Mouse (Mus musculus) G1E (cell line): ENCODE data around the gene Sox30. TPM values are rescaled to one million over a fixed set of nuclear protein-coding genes. Genes with fewer than 3 reads are reported as not detected.

Experiments
- ATAC-seq: 2 replicates; pipeline ENCODE4 v1.8.0; 2016; ENCODE audit warnings: mild to moderate bottlenecking; ENCODE audit not compliant: insufficient number of reproducible peaks, poor library complexity, low FRiP score, severe bottlenecking; ENCODE audit errors: extremely low read depth
- DNase-seq: peaks from one replicate; pipeline ENCODE4 v3.0.0; 2012; ENCODE audit warnings: low spot score
- H3K27me3 ChIP-seq: 2 replicates; pipeline ENCODE4 v1.6.1; 2012; ENCODE audit warnings: mild to moderate bottlenecking, low read length, inconsistent platforms; ENCODE audit not compliant: insufficient read depth
- H3K36me3 ChIP-seq: replicated peaks from 2 replicates; pipeline ENCODE3; 2012; ENCODE audit warnings: mild to moderate bottlenecking, inconsistent platforms
- H3K4me1 ChIP-seq: 2 replicates; pipeline ENCODE4 v1.6.1; 2012; ENCODE audit warnings: low read depth, low read length, inconsistent platforms, mixed read lengths; ENCODE audit not compliant: insufficient read depth
- H3K4me3 ChIP-seq: 2 replicates; pipeline ENCODE4 v1.5.1; 2012; ENCODE audit warnings: low read depth, mild to moderate bottlenecking, inconsistent platforms, low read length, moderate library complexity, mixed read lengths
- H3K9me3 ChIP-seq: replicated peaks from 2 replicates; pipeline ENCODE4 v1.6.1; 2012; ENCODE audit warnings: inconsistent platforms
- CTCF ChIP-seq: IDR thresholded peaks from 2 replicates; pipeline ENCODE4 v1.5.1; 2012; ENCODE audit warnings: low read depth, low read length, inconsistent platforms, mixed read lengths
- GATA1 ChIP-seq: IDR thresholded peaks from 2 replicates; pipeline ENCODE4 v1.6.1; 2012; ENCODE audit warnings: borderline replicate concordance, low read length, inconsistent platforms, mixed read lengths
- GATA2 ChIP-seq: IDR thresholded peaks from 2 replicates; pipeline ENCODE4 v1.6.1; 2012; ENCODE audit warnings: low read depth, low read length, inconsistent platforms, borderline replicate concordance
- POLR2AphosphoS5 ChIP-seq: IDR thresholded peaks from 2 replicates; pipeline ENCODE4 v1.6.1; 2012; ENCODE audit warnings: low read depth, low read length, inconsistent platforms; ENCODE audit not compliant: insufficient replicate concordance
- TAL1 ChIP-seq: conservative IDR thresholded peaks from 2 replicates; pipeline ENCODE4 v1.6.1; 2012; ENCODE audit warnings: low read depth, low read length, inconsistent platforms, mixed read lengths
- polyA plus RNA-seq: library from polyadenylated mRNA; stranded (reverse); fragments of >175 nt; gene quantifications from 2 replicates; pipeline ENCODE4 v1.2.3, GENCODE M21; 2012
- total RNA-seq, 2 experiments: library from RNA; stranded (forward) in 1 of 2; stranded (reverse) in 1 of 2; fragments of 200-1000 nt in 1 of 2; fragments of >200 nt in 1 of 2; fragmentation: Nextera tagmentation in 1 of 2; gene quantifications; 2 replicates each; pipeline ENCODE4 v1.2.3; 2014 to 2017

Sox30 gene
- total and polyA plus RNA-seq, 3 experiments = 0.05 TPM; not detected in 2

DNA sequence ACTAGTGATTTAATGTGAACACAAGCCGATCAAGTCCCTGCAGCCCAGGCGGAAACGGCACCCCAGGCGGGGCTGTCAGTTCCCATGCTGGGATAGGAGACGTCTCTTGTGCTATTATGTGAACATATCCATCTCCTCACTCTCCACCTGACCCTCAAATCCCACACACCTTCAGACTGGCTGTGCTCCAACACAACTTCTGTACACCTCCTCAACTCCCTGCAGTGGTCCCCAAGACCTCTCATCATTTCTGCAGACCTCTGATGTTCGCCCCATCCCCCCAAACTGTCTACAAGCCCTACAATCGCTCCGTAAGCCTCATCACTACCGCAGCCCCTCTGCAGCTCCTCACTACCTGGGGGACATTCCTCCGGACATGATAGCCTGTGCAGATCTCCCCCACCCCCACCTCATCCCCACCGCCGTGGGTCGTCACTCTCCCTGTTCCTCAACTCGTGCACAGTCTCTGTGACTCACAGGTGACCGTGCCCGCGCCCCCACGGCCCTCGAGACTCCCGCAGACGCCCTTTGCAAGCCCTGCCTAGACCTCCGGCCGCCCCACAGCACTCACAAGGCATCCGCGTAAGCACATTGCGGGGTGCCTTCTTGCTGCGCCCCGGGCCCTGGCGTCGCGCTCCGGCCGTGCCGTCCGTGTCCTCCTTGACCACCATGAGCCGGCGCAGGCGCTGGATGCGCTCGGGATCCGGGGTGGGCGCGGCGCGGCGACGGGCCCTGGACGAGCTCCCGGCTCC is 36.0 kb upstream of the Sox30 start:
- TF ChIP-seq POLR2AphosphoS5 = no peak
- TF ChIP-seq GATA1 = no peak
- no peak for TF ChIP-seq TAL1
- no peak for TF ChIP-seq GATA2
- TF ChIP-seq CTCF = no peak
- H3K27me3 ChIP-seq = no peaks in the 10 kb centered on the region
- ATAC-seq = no peak
- peaks cover 35% of the 10 kb centered on the region for H3K4me1 ChIP-seq
- peak overlapping the region; percentile 92 for H3K4me3 ChIP-seq
- H3K36me3 ChIP-seq = peaks cover 63% of the 10 kb centered on the region
- no peaks in the 10 kb centered on the region for H3K9me3 ChIP-seq
- DNase-seq = peak; percentile 41

GRCm38 (mm10) chr11:45944643-45945156 is 35.4 kb upstream of the Sox30 start, which contains the start of gene Lsm11:
TSS of gene Lsm11 (minus strand) at chr11:45944935.
- ATAC-seq = peak; percentile 84
- peak; percentile 87 for DNase-seq
- H3K9me3 ChIP-seq = no peaks in the 10 kb centered on the region
- peaks cover 63% of the 10 kb centered on the region for H3K36me3 ChIP-seq
- H3K27me3 ChIP-seq = no peaks in the 10 kb centered on the region
- no peak for TF ChIP-seq POLR2AphosphoS5
- TF ChIP-seq TAL1 = no peak
- TF ChIP-seq CTCF = peak; percentile 93
- peaks cover 35% of the 10 kb centered on the region for H3K4me1 ChIP-seq
- peak within 1 kb of the TSS; percentile 92 for H3K4me3 ChIP-seq

DNA sequence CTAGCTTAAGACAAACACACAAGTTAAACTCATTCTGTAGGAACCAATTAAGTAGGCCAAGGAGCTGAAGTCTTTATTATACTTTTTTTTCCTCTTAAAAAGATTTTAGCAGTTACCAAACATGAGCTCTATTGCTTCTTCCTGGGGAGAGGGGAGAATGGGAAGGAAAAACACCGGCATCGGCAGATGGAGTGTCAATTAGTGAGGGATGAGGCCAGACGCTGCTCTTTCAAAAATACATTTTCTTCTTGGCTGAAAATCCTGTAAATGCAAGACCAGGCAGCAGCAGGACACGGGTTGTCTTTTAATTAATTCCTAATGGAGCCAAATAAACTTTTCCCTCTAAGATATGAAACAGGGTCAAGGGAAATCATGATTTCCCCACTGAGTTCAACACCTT is 33.3 kb upstream of the Sox30 start:
- H3K9me3 ChIP-seq = no peaks in the 10 kb centered on the region
- H3K27me3 ChIP-seq = no peaks in the 10 kb centered on the region
- ATAC-seq = no peak
- peaks cover 23% of the 10 kb centered on the region for H3K4me1 ChIP-seq
- H3K36me3 ChIP-seq = peaks cover 63% of the 10 kb centered on the region
- no peak overlapping the region for H3K4me3 ChIP-seq
- DNase-seq = no peak
- TF ChIP-seq CTCF (no peak), GATA2 (no peak), GATA1 (no peak), TAL1 (no peak), POLR2AphosphoS5 (no peak)

GRCm38 (mm10) chr11:45947491-45947890 is 32.6 kb upstream of the Sox30 start:
- no peak for DNase-seq
- peaks cover 63% of the 10 kb centered on the region for H3K36me3 ChIP-seq
- no peak for ATAC-seq
- H3K4me1 ChIP-seq = peaks cover 21% of the 10 kb centered on the region
- no peak for TF ChIP-seq CTCF
- TF ChIP-seq POLR2AphosphoS5 = no peak
- no peak for TF ChIP-seq GATA2
- no peaks in the 10 kb centered on the region for H3K27me3 ChIP-seq
- H3K4me3 ChIP-seq = no peak overlapping the region
- no peaks in the 10 kb centered on the region for H3K9me3 ChIP-seq

DNA sequence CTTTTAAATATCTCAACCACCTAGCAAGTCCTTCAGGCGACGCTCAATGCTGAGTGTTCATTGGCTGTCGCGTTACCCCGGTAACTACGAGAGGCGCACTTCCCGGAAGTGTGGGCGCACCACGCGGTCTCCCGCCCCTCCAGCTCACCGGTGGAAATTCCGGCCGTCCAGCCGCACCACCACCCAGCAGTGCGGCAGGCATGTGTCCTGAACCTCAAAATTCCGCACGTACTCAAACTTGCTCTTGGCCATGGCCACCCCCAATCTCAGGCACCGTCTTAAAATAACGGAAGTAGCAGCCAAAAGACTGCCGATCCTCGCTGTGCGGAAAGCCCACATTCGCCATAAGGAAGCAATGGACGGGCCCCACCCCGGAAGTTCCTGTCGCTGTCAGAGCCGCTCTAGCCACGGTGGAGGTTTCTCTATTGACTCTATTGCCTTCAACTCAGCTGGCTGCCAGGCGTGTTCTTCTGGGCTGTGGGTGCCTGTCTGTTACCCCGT is 24.9 kb upstream of the Sox30 start, which contains the start of gene Thg1l:
TSS of gene Thg1l (minus strand) at position 368 of the 501 bp plus-strand sequence.
- H3K36me3 ChIP-seq = peaks cover 37% of the 10 kb centered on the region
- peaks cover 15% of the 10 kb centered on the region for H3K4me1 ChIP-seq
- no peaks in the 10 kb centered on the region for H3K27me3 ChIP-seq
- DNase-seq = peak; percentile 78
- peak; percentile 95 for ATAC-seq
- H3K4me3 ChIP-seq = peak within 1 kb of the TSS; percentile 79
- TF ChIP-seq TAL1 = no peak
- TF ChIP-seq POLR2AphosphoS5 = no peak
- no peak for TF ChIP-seq GATA2
- no peak for TF ChIP-seq CTCF
- TF ChIP-seq GATA1 = no peak
- no peaks in the 10 kb centered on the region for H3K9me3 ChIP-seq

DNA sequence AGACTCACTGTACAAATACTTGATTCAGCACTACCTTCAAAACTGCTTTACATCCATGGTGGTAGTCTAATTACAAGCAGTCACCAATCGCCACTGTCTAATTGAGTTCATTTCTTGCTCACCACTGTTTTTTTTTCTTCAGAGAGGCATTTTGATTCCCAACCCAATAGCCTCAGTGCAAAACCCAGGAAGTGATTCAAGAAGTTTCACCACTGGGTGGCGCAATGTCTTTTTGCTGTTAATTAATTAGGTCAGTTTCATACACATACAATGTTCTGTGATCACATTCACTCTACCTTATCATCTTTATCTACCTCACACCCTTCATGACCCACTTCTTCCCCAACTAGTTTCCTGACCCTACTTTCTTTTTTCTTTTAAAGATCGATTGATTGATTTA is 20.5 kb upstream of the Sox30 start:
- Histone ChIP-seq H3K36me3 (no peaks in the 10 kb centered on the region), H3K4me1 (peaks cover 7% of the 10 kb centered on the region; the same call in 1 of the 2 replicates), H3K9me3 (no peaks in the 10 kb centered on the region), H3K27me3 (peaks cover 6% of the 10 kb centered on the region; the same call in 1 of the 2 replicates), H3K4me3 (no peak overlapping the region)
- TF ChIP-seq CTCF (no peak), POLR2AphosphoS5 (no peak), GATA2 (no peak), GATA1 (no peak), TAL1 (no peak)
- ATAC-seq (no peak), DNase-seq (no peak)
